Mouse (Mus musculus) hindbrain, embryonic 13.5 days (tissue): ENCODE measurements around the gene Rgl2. TPM values are rescaled to one million over a fixed set of nuclear protein-coding genes. Genes with fewer than 3 reads are reported as not detected.
A peak's percentile ranks its signal among the peaks of the same experiment; 100 is the strongest.

ENCODE experiments used
- ATAC-seq: fragments of 200-750 bp; cut with Nextera tagmentation; 2 replicates; pipeline ENCODE4 v1.8.0; 2017; ENCODE audit warnings: moderate TSS enrichment; ENCODE audit not compliant: low FRiP score
- H3K27ac ChIP-seq: fragments of 300-500 bp; sonication (generic); 2 replicates; pipeline ENCODE4 v1.5.1; 2015; ENCODE audit warnings: inconsistent platforms, mild to moderate bottlenecking, moderate library complexity
- H3K27me3 ChIP-seq: fragments of 300-500 bp; sonication (generic); 2 replicates; pipeline ENCODE4 v1.6.1; 2015; ENCODE audit warnings: mild to moderate bottlenecking, inconsistent platforms
- H3K36me3 ChIP-seq: fragments of 300-500 bp; sonication (generic); 2 replicates; pipeline ENCODE4 v1.6.1; 2015; ENCODE audit warnings: mild to moderate bottlenecking, inconsistent platforms
- H3K4me1 ChIP-seq: fragments of 300-500 bp; sonication (generic); replicated peaks from 2 replicates; pipeline ENCODE4 v1.6.1; 2015; ENCODE audit warnings: inconsistent platforms
- H3K4me2 ChIP-seq: fragments of 300-500 bp; sonication (generic); 2 replicates; pipeline ENCODE4 v1.6.1; 2015; ENCODE audit warnings: inconsistent platforms, mild to moderate bottlenecking, moderate library complexity
- H3K4me3 ChIP-seq: fragments of 300-500 bp; sonication (generic); 2 replicates; pipeline ENCODE4 v1.5.1; 2015; ENCODE audit warnings: mild to moderate bottlenecking, inconsistent platforms
- H3K9ac ChIP-seq: fragments of 300-500 bp; sonication (generic); 2 replicates; pipeline ENCODE4 v1.6.1; 2015; ENCODE audit warnings: mild to moderate bottlenecking, inconsistent platforms
- H3K9me3 ChIP-seq: fragments of 300-500 bp; sonication (generic); 2 replicates; pipeline ENCODE4 v1.6.1; 2016; ENCODE audit warnings: inconsistent platforms
- WGBS: fragments of 180-500 bp; shearing (Covaris S2); methylation state at CpG from one replicate; pipeline ENCODE4 v1.1.7; 2015; 5-methylcytosine and 5-hydroxymethylcytosine counted together
- polyA plus RNA-seq: library from polyadenylated mRNA; unstranded; fragments of >200 nt; fragmentation: Nextera tagmentation; extraction: Ambion mirVana; gene quantifications from 2 replicates; pipeline ENCODE4 v1.2.1, GENCODE M21; 2015

Rgl2 gene
- polyA plus RNA-seq, 1 experiment from 2014 or later = 56.7 TPM

- no peak for ATAC-seq
- H3K27me3 ChIP-seq = no peaks in the 10 kb centered on the region
- 8% methylated on average over 10 of the region's 10 CpGs for WGBS
- H3K4me2 ChIP-seq = peak overlapping the region; percentile 85
- H3K4me1 ChIP-seq = peaks cover 53% of the 10 kb centered on the region
- H3K27ac ChIP-seq = peak overlapping the region; percentile 93
- peak overlapping the region; percentile 95 for H3K4me3 ChIP-seq
- H3K9ac ChIP-seq = peak overlapping the region; percentile 79
- peaks cover 63% of the 10 kb centered on the region for H3K36me3 ChIP-seq
- no peaks in the 10 kb centered on the region for H3K9me3 ChIP-seq
These were observed 27.0 kb downstream of the Rgl2 start for GRCm38 (mm10) chr17:33956336-33956735.

- peak overlapping the region; percentile 35; the same call in 1 of the 2 replicates for H3K9ac ChIP-seq
- WGBS = 90% methylated on average over 6 of the region's 6 CpGs
- ATAC-seq = no peak
- H3K27ac ChIP-seq = no peak overlapping the region
- H3K4me3 ChIP-seq = no peak overlapping the region
- peaks cover 41% of the 10 kb centered on the region for H3K4me1 ChIP-seq
- H3K4me2 ChIP-seq = no peak overlapping the region
- H3K36me3 ChIP-seq = peaks cover 66% of the 10 kb centered on the region
- H3K9me3 ChIP-seq = no peaks in the 10 kb centered on the region
- no peaks in the 10 kb centered on the region for H3K27me3 ChIP-seq
These were observed 28.1 kb downstream of the Rgl2 start for GRCm38 (mm10) chr17:33957493-33957892.

- Histone ChIP-seq H3K36me3 (peaks cover 66% of the 10 kb centered on the region), H3K4me2 (no peak overlapping the region), H3K4me1 (peaks cover 32% of the 10 kb centered on the region), H3K4me3 (no peak overlapping the region), H3K27me3 (no peaks in the 10 kb centered on the region), H3K9me3 (no peaks in the 10 kb centered on the region), H3K9ac (no peak overlapping the region), H3K27ac (no peak overlapping the region)
- 94% methylated on average over 11 of the region's 11 CpGs for WGBS
- no peak for ATAC-seq
These were observed 29.1 kb downstream of the Rgl2 start for GRCm38 (mm10) chr17:33958451-33958850.

- H3K36me3 ChIP-seq = peaks cover 67% of the 10 kb centered on the region
- H3K27me3 ChIP-seq = no peaks in the 10 kb centered on the region
- no peak overlapping the region for H3K4me3 ChIP-seq
- peaks cover 25% of the 10 kb centered on the region for H3K4me1 ChIP-seq
- no peak overlapping the region for H3K9ac ChIP-seq
- no peak overlapping the region for H3K4me2 ChIP-seq
- WGBS = 96% methylated on average over 13 of the region's 13 CpGs
- H3K9me3 ChIP-seq = no peaks in the 10 kb centered on the region
- ATAC-seq = no peak
- no peak overlapping the region for H3K27ac ChIP-seq
These were observed 29.8 kb downstream of the Rgl2 start for GRCm38 (mm10) chr17:33959135-33959534.

GRCm38 (mm10) chr17:33959948-33960347, 30.6 kb downstream of the Rgl2 start:
- peaks cover 70% of the 10 kb centered on the region for H3K36me3 ChIP-seq
- H3K9me3 ChIP-seq = no peaks in the 10 kb centered on the region
- peaks cover 17% of the 10 kb centered on the region for H3K4me1 ChIP-seq
- 93% methylated on average over 15 of the region's 15 CpGs for WGBS
- H3K27ac ChIP-seq = no peak overlapping the region
- no peak overlapping the region for H3K4me3 ChIP-seq
- no peak for ATAC-seq
- H3K4me2 ChIP-seq = no peak overlapping the region
- no peaks in the 10 kb centered on the region for H3K27me3 ChIP-seq
- no peak overlapping the region for H3K9ac ChIP-seq

GRCm38 (mm10) chr17:33962876-33963275, 33.5 kb downstream of the Rgl2 start:
- no peak overlapping the region for H3K27ac ChIP-seq
- H3K9me3 ChIP-seq = no peaks in the 10 kb centered on the region
- WGBS = 97% methylated on average over 7 of the region's 7 CpGs

GRCm38 (mm10) chr17:33965082-33965845, 35.9 kb downstream of the Rgl2 start:
- 92% methylated on average over 17 of the region's 17 CpGs for WGBS
- no peak overlapping the region for H3K4me2 ChIP-seq
- peaks cover 62% of the 10 kb centered on the region for H3K36me3 ChIP-seq
- no peak overlapping the region for H3K4me3 ChIP-seq
- H3K9ac ChIP-seq = no peak overlapping the region
- no peaks in the 10 kb centered on the region for H3K27me3 ChIP-seq
- H3K27ac ChIP-seq = no peak overlapping the region
- H3K9me3 ChIP-seq = no peaks in the 10 kb centered on the region
- ATAC-seq = no peak
- peaks cover 4% of the 10 kb centered on the region; the same call in 1 of the 2 replicates for H3K4me1 ChIP-seq

More at GRCm38 (mm10) chr17:33962876-33963275, 33.5 kb downstream of the Rgl2 start:
- H3K4me2 ChIP-seq = no peak overlapping the region
- H3K9ac ChIP-seq = no peak overlapping the region
- no peaks in the 10 kb centered on the region for H3K27me3 ChIP-seq
- H3K4me3 ChIP-seq = no peak overlapping the region
- peaks cover 86% of the 10 kb centered on the region for H3K36me3 ChIP-seq
- ATAC-seq = no peak
- H3K4me1 ChIP-seq = peaks cover 2% of the 10 kb centered on the region

GRCm38 (mm10) chr17:33965846-33966550, 36.7 kb downstream of the Rgl2 start:
- no peaks in the 10 kb centered on the region for H3K9me3 ChIP-seq
- ATAC-seq = no peak
- H3K9ac ChIP-seq = no peak overlapping the region
- H3K4me1 ChIP-seq = peaks cover 4% of the 10 kb centered on the region; the same call in 1 of the 2 replicates
- H3K36me3 ChIP-seq = peaks cover 54% of the 10 kb centered on the region
- 0 out of 2 replicates have a peak, but pooled peaks cover 7% of the 10 kb centered on the region for H3K27me3 ChIP-seq
- H3K4me2 ChIP-seq = no peak overlapping the region
- H3K27ac ChIP-seq = no peak overlapping the region
- H3K4me3 ChIP-seq = no peak overlapping the region
- WGBS = 90% methylated on average over 16 of the region's 16 CpGs

- Histone ChIP-seq H3K9me3 (no peaks in the 10 kb centered on the region), H3K4me3 (no peak overlapping the region), H3K4me1 (peaks cover 4% of the 10 kb centered on the region; the same call in 1 of the 2 replicates), H3K9ac (no peak overlapping the region), H3K36me3 (peaks cover 29% of the 10 kb centered on the region), H3K27ac (no peak overlapping the region), H3K27me3 (peaks cover 27% of the 10 kb centered on the region; the same call in 1 of the 2 replicates), H3K4me2 (no peak overlapping the region)
- peak; percentile 80 for ATAC-seq
- WGBS = 3% methylated on average over 9 of the region's 9 CpGs
These were observed 39.1 kb downstream of the Rgl2 start for GRCm38 (mm10) chr17:33968489-33968888.

- no peak overlapping the region for H3K4me3 ChIP-seq
- peak; percentile 60 for ATAC-seq
- H3K9me3 ChIP-seq = no peaks in the 10 kb centered on the region
- H3K4me1 ChIP-seq = peaks cover 4% of the 10 kb centered on the region; the same call in 1 of the 2 replicates
- H3K27ac ChIP-seq = no peak overlapping the region
- no peak overlapping the region for H3K4me2 ChIP-seq
- peaks cover 32% of the 10 kb centered on the region; the same call in 1 of the 2 replicates for H3K27me3 ChIP-seq
- no peak overlapping the region for H3K9ac ChIP-seq
- WGBS = 33% methylated on average over 5 of the region's 5 CpGs
- peaks cover 25% of the 10 kb centered on the region for H3K36me3 ChIP-seq
These were observed 39.6 kb downstream of the Rgl2 start for GRCm38 (mm10) chr17:33968927-33969326.

- 78% methylated on average over 4 of the region's 4 CpGs for WGBS
- no peak for ATAC-seq
- H3K27me3 ChIP-seq = peaks cover 36% of the 10 kb centered on the region; the same call in 1 of the 2 replicates
- peaks cover 4% of the 10 kb centered on the region; the same call in 1 of the 2 replicates for H3K4me1 ChIP-seq
- no peak overlapping the region for H3K4me3 ChIP-seq
- no peak overlapping the region for H3K27ac ChIP-seq
- peaks cover 22% of the 10 kb centered on the region for H3K36me3 ChIP-seq
- no peaks in the 10 kb centered on the region for H3K9me3 ChIP-seq
- no peak overlapping the region for H3K4me2 ChIP-seq
- H3K9ac ChIP-seq = no peak overlapping the region
These were observed 40.1 kb downstream of the Rgl2 start for GRCm38 (mm10) chr17:33969394-33969793.

- Histone ChIP-seq H3K9ac (no peak overlapping the region), H3K27ac (no peak overlapping the region), H3K4me1 (peaks cover 5% of the 10 kb centered on the region), H3K27me3 (peaks cover 67% of the 10 kb centered on the region), H3K36me3 (no peaks in the 10 kb centered on the region), H3K9me3 (no peaks in the 10 kb centered on the region), H3K4me2 (no peak overlapping the region), H3K4me3 (no peak overlapping the region)
- no peak for ATAC-seq
- WGBS = 27% methylated on average over 1 of the region's 1 CpGs
These were observed 43.3 kb downstream of the Rgl2 start for GRCm38 (mm10) chr17:33972691-33973090.
